Mouse (Mus musculus): ENCODE measurements around the gene Steap1.

Gene Steap1

DNA sequence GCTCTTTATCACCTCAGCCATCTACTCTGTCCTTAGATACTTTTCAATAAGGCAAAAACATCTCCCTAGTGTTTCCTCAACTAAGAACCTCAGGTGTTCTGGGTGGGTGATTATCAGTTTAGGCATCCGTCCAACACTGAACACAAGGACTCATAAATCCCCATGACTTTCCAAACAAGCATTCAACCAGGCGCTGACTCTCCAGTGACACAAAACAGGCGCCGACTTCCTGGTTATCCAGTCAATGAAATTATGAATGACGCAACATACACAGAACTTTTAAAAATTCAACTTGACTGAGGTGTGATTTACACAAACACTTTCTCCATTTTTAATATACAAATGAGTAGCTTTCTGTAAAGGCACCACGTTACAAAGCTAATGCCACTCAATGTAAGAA is 60.9 kb downstream of the Steap1 start:
- no peak for DNase-seq (ENCODE audit: inconsistent ontology term)

GRCm38 (mm10) chr5:5686973-5687372 is 62.2 kb downstream of the Steap1 start:
- peak; percentile 87 for DNase-seq (ENCODE audit: inconsistent ontology term)
